Mouse (Mus musculus) liver, embryonic 13.5 days (tissue): ENCODE results near the gene Taok1. TPM values are rescaled to one million over a fixed set of nuclear protein-coding genes. Genes with fewer than 3 reads are reported as not detected.
"Not testable (repeated sequence)": the region's sequence is repeated elsewhere in the genome, so short reads cannot be mapped to it uniquely, and the experiment has no call there.

Experiments
- ATAC-seq: fragments of 200-750 bp; cut with Nextera tagmentation; 2 replicates; pipeline ENCODE4 v1.8.0; 2017; ENCODE audit warnings: low read depth, mild to moderate bottlenecking, moderate number of reproducible peaks, moderate library complexity
- DNase-seq: peaks from one replicate; pipeline ENCODE4 v3.0.0; 2022
- H3K27ac ChIP-seq: fragments of 300-500 bp; sonication (generic); 2 replicates; pipeline ENCODE4 v1.5.1; 2015; ENCODE audit warnings: moderate library complexity, mild to moderate bottlenecking, inconsistent platforms
- H3K27me3 ChIP-seq: fragments of 300-500 bp; sonication (generic); 2 replicates; pipeline ENCODE4 v1.6.1; 2015; ENCODE audit warnings: mild to moderate bottlenecking, inconsistent platforms
- H3K36me3 ChIP-seq: fragments of 300-500 bp; sonication (generic); 2 replicates; pipeline ENCODE4 v1.6.1; 2015; ENCODE audit warnings: mild to moderate bottlenecking, inconsistent platforms
- H3K4me1 ChIP-seq: fragments of 300-500 bp; sonication (generic); replicated peaks from 2 replicates; pipeline ENCODE4 v1.6.1; 2015; ENCODE audit warnings: inconsistent platforms
- H3K4me2 ChIP-seq: fragments of 300-500 bp; sonication (generic); 2 replicates; pipeline ENCODE4 v1.6.1; 2015; ENCODE audit warnings: inconsistent platforms, mild to moderate bottlenecking, moderate library complexity
- H3K4me3 ChIP-seq: fragments of 300-500 bp; sonication (generic); replicated peaks from 2 replicates; pipeline ENCODE4 v1.5.1; 2015; ENCODE audit warnings: mild to moderate bottlenecking, inconsistent platforms
- H3K9ac ChIP-seq: fragments of 300-500 bp; sonication (generic); 2 replicates; pipeline ENCODE4 v1.6.1; 2015; ENCODE audit warnings: mild to moderate bottlenecking, inconsistent platforms
- H3K9me3 ChIP-seq: fragments of 300-500 bp; sonication (generic); replicated peaks from 2 replicates; pipeline ENCODE4 v1.6.1; 2016; ENCODE audit warnings: inconsistent platforms
- WGBS: fragments of 180-500 bp; shearing (Covaris S2); methylation state at CpG from one replicate; pipeline ENCODE4 v1.1.7; 2015; ENCODE audit not compliant: insufficient replicate concordance; 5-methylcytosine and 5-hydroxymethylcytosine counted together
- polyA plus RNA-seq: library from polyadenylated mRNA; unstranded; fragments of >200 nt; fragmentation: Nextera tagmentation; extraction: Ambion mirVana; gene quantifications from 2 replicates; pipeline ENCODE4 v1.2.1, GENCODE M21; 2015

Taok1 gene
- 4.7 and 6.0 TPM in 2 replicates for polyA plus RNA-seq

GRCm38 (mm10) chr11:77607538-77608455, at the start of gene Taok1:
Gene Taok1, minus strand, starts transcription at chr11:77607815.
- no peaks in the 10 kb centered on the region for H3K27me3 ChIP-seq
- H3K4me1 ChIP-seq: peaks cover 35% of the 10 kb centered on the region
- no peaks in the 10 kb centered on the region for H3K9me3 ChIP-seq
- peak within 1 kb of the TSS; percentile 99 for H3K9ac ChIP-seq
- ATAC-seq (peak; percentile 93), DNase-seq (peak; percentile 97)
- H3K4me2 ChIP-seq: peak within 1 kb of the TSS; percentile 94
- peak within 1 kb of the TSS; percentile 94 for H3K27ac ChIP-seq
- H3K36me3 ChIP-seq: 0 out of 2 replicates have a peak, but pooled peaks cover 2% of the 10 kb centered on the region
- WGBS: 2% methylated on average over 50 of the region's 71 CpGs
- peak within 1 kb of the TSS; percentile 100 for H3K4me3 ChIP-seq

DNA sequence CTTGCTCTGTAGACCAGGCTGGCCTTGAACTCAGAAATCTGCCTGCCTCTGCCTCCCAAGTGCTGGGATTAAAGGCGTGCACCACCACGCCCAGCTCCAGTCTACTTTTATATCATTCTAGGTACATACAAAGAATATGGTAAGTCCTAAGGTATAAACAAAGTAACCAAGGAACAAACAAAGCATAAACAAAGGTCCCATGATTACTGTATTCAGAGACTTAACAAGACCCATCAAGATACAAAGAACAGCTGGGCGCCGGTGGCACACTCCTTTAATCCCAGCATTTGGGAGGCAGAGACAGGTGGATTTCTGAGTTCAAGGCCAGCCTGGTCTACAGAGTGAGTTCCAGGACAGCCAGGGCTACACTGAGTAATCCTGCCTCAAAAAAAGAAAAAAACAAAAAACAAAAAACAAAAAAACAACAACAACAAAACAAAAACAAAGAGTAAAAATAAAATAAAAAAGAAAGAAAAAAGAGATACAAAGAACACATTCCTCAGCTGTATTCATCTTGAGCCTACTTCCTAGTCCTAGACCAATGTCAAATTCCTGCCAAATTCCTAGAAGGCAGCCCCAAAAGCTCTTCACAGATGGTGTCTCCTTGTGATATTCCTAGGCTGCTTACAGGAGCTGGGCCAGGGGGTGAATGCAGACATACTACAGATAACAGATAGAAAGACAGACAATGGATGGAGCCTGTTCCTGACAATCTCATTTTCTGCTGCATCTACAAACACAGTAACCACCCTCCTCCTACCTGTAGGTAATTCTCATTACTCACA, 46.0 kb upstream of the Taok1 start:
- H3K9me3 ChIP-seq, H3K36me3 ChIP-seq, H3K4me1 ChIP-seq, H3K27me3 ChIP-seq, H3K27ac ChIP-seq, H3K9ac ChIP-seq, DNase-seq, H3K4me3 ChIP-seq, ATAC-seq, H3K4me2 ChIP-seq: not testable (repeated sequence)
- WGBS: 84% methylated on average over 4 of the region's 4 CpGs

DNA sequence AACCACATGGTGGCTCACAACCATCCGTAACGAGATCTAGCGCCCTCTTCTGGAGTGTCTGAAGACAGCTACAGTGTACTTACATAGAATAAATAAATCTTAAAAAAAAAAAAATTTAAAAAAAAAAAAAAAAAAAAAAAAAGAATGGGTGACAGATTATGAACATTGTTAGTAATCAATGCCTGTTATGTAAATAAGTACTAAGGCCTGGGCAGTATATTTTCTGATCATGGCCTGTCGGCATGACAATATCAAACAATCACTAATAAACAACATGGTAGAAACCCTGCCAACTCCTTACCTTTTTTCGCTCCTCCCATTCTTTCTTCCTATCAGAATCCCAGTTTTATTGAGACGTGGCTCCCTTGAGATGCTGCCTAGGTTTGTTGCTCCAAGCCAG, 44.9 kb upstream of the Taok1 start:
- Histone ChIP-seq H3K36me3 (no peaks in the 10 kb centered on the region), H3K9me3 (no peaks in the 10 kb centered on the region), H3K4me2 (no peak overlapping the region), H3K9ac (no peak overlapping the region), H3K4me1 (no peaks in the 10 kb centered on the region), H3K4me3 (no peak overlapping the region), H3K27me3 (no peaks in the 10 kb centered on the region), H3K27ac (no peak overlapping the region)
- ATAC-seq: no peak
- no peak for DNase-seq
- 46% methylated on average over 6 of the region's 6 CpGs for WGBS

DNA sequence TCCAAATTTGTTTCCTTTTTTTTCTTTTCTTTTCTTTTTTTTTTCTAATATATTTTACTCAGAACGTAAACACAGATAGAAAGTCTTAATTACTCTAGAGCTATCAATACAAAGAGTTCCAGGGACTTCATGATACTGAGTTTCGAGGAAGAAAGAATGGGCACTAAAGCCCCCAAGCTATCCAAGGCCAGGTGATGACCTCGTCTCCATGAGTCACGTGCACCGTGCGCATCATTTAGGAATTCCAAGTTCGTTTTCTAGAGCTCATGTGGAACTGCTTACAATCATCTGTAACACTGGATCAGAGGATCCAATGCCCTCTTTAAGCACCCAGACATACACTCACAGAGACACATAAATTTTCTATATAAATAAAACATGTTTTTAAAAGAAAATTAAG, 41.3 kb upstream of the Taok1 start:
- Histone ChIP-seq H3K27ac (no peak overlapping the region), H3K4me1 (no peaks in the 10 kb centered on the region), H3K36me3 (no peaks in the 10 kb centered on the region), H3K9ac (no peak overlapping the region), H3K4me3 (no peak overlapping the region), H3K9me3 (no peaks in the 10 kb centered on the region), H3K27me3 (no peaks in the 10 kb centered on the region), H3K4me2 (no peak overlapping the region)
- WGBS: 69% methylated on average over 7 of the region's 7 CpGs
- ATAC-seq (no peak), DNase-seq (no peak)

GRCm38 (mm10) chr11:77645481-77645880, 37.9 kb upstream of the Taok1 start:
- H3K4me2 ChIP-seq: no peak overlapping the region
- no peaks in the 10 kb centered on the region for H3K27me3 ChIP-seq
- H3K9me3 ChIP-seq: no peaks in the 10 kb centered on the region
- H3K36me3 ChIP-seq: no peaks in the 10 kb centered on the region
- ATAC-seq: no peak
- no peaks in the 10 kb centered on the region for H3K4me1 ChIP-seq
- no peak for DNase-seq
- WGBS: 61% methylated on average over 4 of the region's 4 CpGs
- no peak overlapping the region for H3K9ac ChIP-seq
- H3K27ac ChIP-seq: no peak overlapping the region
- no peak overlapping the region for H3K4me3 ChIP-seq

GRCm38 (mm10) chr11:77641390-77641789, 33.8 kb upstream of the Taok1 start:
- H3K4me1 ChIP-seq: no peaks in the 10 kb centered on the region
- no peak overlapping the region for H3K4me2 ChIP-seq
- H3K9ac ChIP-seq: no peak overlapping the region
- no peaks in the 10 kb centered on the region for H3K36me3 ChIP-seq
- H3K9me3 ChIP-seq: no peaks in the 10 kb centered on the region
- ATAC-seq (no peak), DNase-seq (no peak)
- H3K4me3 ChIP-seq: no peak overlapping the region
- H3K27ac ChIP-seq: no peak overlapping the region
- 69% methylated on average over 9 of the region's 9 CpGs for WGBS
- no peaks in the 10 kb centered on the region for H3K27me3 ChIP-seq

- H3K36me3 ChIP-seq: no peaks in the 10 kb centered on the region
- no peaks in the 10 kb centered on the region for H3K9me3 ChIP-seq
- H3K4me1 ChIP-seq: peaks cover 44% of the 10 kb centered on the region
- peak overlapping the region; percentile 62 for H3K4me2 ChIP-seq
- DNase-seq: peak; percentile 67
- 18% methylated on average over 8 of the region's 8 CpGs for WGBS
- no peak for ATAC-seq
- peak overlapping the region; percentile 52; the same call in 1 of the 2 replicates for H3K9ac ChIP-seq
- H3K4me3 ChIP-seq: peak overlapping the region; percentile 43
- 0 out of 2 replicates have a peak, but pooled peaks cover 2% of the 10 kb centered on the region for H3K27me3 ChIP-seq
- H3K27ac ChIP-seq: no peak overlapping the region
Observed at GRCm38 (mm10) chr11:77630257-77630670, 22.6 kb upstream of the Taok1 start.

- WGBS: 0% methylated on average over 1 of the region's 1 CpGs
- ATAC-seq: no peak
- H3K27ac ChIP-seq: peak overlapping the region; percentile 41; the same call in 1 of the 2 replicates
Observed at GRCm38 (mm10) chr11:77629476-77629875, 21.9 kb upstream of the Taok1 start.

DNA sequence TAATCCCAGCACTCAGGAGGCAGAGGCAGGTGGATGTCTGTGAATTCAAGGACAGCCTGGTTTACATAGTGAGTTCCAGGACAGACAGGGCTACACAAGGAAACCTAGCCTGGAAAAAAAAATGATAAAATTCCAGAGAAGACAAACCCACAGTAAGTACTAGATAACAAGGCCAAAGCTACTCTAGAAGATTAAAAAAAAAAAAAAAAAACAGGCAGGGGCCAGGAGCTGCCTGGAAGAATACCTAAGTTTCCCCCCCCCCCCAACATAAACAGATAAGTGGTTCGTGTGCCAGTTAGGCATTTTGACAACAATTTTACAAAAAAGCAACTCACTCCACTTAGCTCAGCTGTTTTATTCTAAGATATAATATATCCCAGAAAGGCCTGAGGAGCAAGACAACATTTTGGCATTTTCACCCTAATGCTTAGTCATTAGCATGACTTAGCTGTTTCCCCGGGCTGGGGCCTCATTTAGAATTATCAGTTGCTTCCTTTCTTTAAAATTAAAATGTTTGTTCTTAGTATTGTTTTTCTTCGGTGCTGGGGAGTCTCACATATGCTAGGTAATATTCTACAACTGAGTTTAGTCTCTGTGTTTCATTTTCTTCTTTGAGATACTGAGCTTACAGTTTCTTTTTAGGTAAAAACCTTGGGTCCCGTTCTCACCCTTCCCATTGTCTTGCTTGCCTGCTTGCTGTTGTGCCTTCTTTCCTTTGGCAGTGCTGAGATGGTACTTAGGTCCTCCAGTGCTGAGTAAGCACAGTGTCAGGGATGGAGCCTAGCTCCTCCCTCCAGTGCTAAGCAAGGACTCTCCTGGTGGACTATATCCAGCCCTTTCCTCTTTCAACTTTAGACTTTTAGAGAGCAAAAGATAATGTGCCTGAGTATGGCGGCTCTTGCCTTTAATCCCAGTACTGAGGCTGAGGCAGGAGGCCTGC, 19.3 kb upstream of the Taok1 start:
- peak; percentile 29 for DNase-seq
- H3K9ac ChIP-seq: no peak overlapping the region
- no peaks in the 10 kb centered on the region for H3K9me3 ChIP-seq
- H3K4me3 ChIP-seq: no peak overlapping the region
- H3K27ac ChIP-seq: peak overlapping the region; percentile 84
- peak; percentile 54; the same call in 1 of the 2 replicates for ATAC-seq
- H3K36me3 ChIP-seq: no peaks in the 10 kb centered on the region
- peaks cover 58% of the 10 kb centered on the region for H3K4me1 ChIP-seq
- H3K27me3 ChIP-seq: peaks cover 18% of the 10 kb centered on the region; the same call in 1 of the 2 replicates
- H3K4me2 ChIP-seq: peak overlapping the region; percentile 3; the same call in 1 of the 2 replicates
- WGBS: 35% methylated on average over 5 of the region's 5 CpGs

More at GRCm38 (mm10) chr11:77629476-77629875, 21.9 kb upstream of the Taok1 start:
- peaks cover 52% of the 10 kb centered on the region for H3K4me1 ChIP-seq
- H3K36me3 ChIP-seq: no peaks in the 10 kb centered on the region
- no peak for DNase-seq
- H3K9me3 ChIP-seq: no peaks in the 10 kb centered on the region
- H3K4me3 ChIP-seq: no peak overlapping the region
- H3K9ac ChIP-seq: no peak overlapping the region
- H3K4me2 ChIP-seq: peak overlapping the region; percentile 62
- H3K27me3 ChIP-seq: 0 out of 2 replicates have a peak, but pooled peaks cover 8% of the 10 kb centered on the region

- peak overlapping the region; percentile 68 for H3K4me2 ChIP-seq
- no peak for ATAC-seq
- no peaks in the 10 kb centered on the region for H3K36me3 ChIP-seq
- no peak for DNase-seq
- H3K9me3 ChIP-seq: no peaks in the 10 kb centered on the region
- peak overlapping the region; percentile 46 for H3K4me3 ChIP-seq
- 15% methylated on average over 11 of the region's 11 CpGs for WGBS
- H3K27ac ChIP-seq: peak overlapping the region; percentile 35; the same call in 1 of the 2 replicates
- H3K4me1 ChIP-seq: peaks cover 57% of the 10 kb centered on the region
- peak overlapping the region; percentile 51 for H3K9ac ChIP-seq
- peaks cover 18% of the 10 kb centered on the region; the same call in 1 of the 2 replicates for H3K27me3 ChIP-seq
Observed at GRCm38 (mm10) chr11:77625061-77625855, 17.6 kb upstream of the Taok1 start.
